Mouse (Mus musculus) cerebral cortex, adult 2 months (tissue): ENCODE measurements around the gene Wdr38.

Source experiments
- WGBS: fragments of 180-500 bp; shearing (Covaris S2); methylation state at CpG from one replicate; pipeline ENCODE4 v1.1.7; 2018; 5-methylcytosine and 5-hydroxymethylcytosine counted together

The Wdr38 gene

GRCm38 (mm10) chr2:38997386-38998374 lies at the start of gene Wdr38:
Wdr38 (plus strand) TSS chr2:38997476.
- WGBS = 10% methylated on average over 33 of the region's 33 CpGs

- 76% methylated on average over 7 of the region's 7 CpGs for WGBS
Observed at GRCm38 (mm10) chr2:38947566-38947965, 49.7 kb upstream of the Wdr38 start.

GRCm38 (mm10) chr2:38950281-38950719 lies 47.0 kb upstream of the Wdr38 start:
- 13% methylated on average over 7 of the region's 7 CpGs for WGBS

GRCm38 (mm10) chr2:38953152-38953883 lies 44.0 kb upstream of the Wdr38 start:
- WGBS = 71% methylated on average over 5 of the region's 5 CpGs

- 75% methylated on average over 2 of the region's 2 CpGs for WGBS
Observed at GRCm38 (mm10) chr2:38956062-38956461, 41.2 kb upstream of the Wdr38 start.

GRCm38 (mm10) chr2:38957671-38958223 lies 39.5 kb upstream of the Wdr38 start:
- 91% methylated on average over 5 of the region's 5 CpGs for WGBS

- WGBS = 45% methylated on average over 4 of the region's 4 CpGs
Observed at GRCm38 (mm10) chr2:38964198-38964597, 33.1 kb upstream of the Wdr38 start.

GRCm38 (mm10) chr2:38969650-38970049 lies 27.6 kb upstream of the Wdr38 start:
- 95% methylated on average over 2 of the region's 2 CpGs for WGBS

- WGBS = 79% methylated on average over 5 of the region's 5 CpGs
Observed at GRCm38 (mm10) chr2:38970057-38970456, 27.2 kb upstream of the Wdr38 start.

GRCm38 (mm10) chr2:38973223-38973622 lies 24.1 kb upstream of the Wdr38 start:
- 58% methylated on average over 2 of the region's 2 CpGs for WGBS

- WGBS = 67% methylated on average over 7 of the region's 7 CpGs
Observed at GRCm38 (mm10) chr2:38973701-38974100, 23.6 kb upstream of the Wdr38 start.

GRCm38 (mm10) chr2:38974171-38974570 lies 23.1 kb upstream of the Wdr38 start:
- WGBS = 35% methylated on average over 2 of the region's 2 CpGs

- WGBS = 94% methylated on average over 3 of the region's 3 CpGs
Observed at GRCm38 (mm10) chr2:38975181-38975580, 22.1 kb upstream of the Wdr38 start.

- WGBS = 80% methylated on average over 21 of the region's 21 CpGs
Observed at GRCm38 (mm10) chr2:38975941-38976805, 21.1 kb upstream of the Wdr38 start.

GRCm38 (mm10) chr2:38977837-38978236 lies 19.4 kb upstream of the Wdr38 start:
- WGBS = 59% methylated on average over 4 of the region's 4 CpGs

- 92% methylated on average over 2 of the region's 2 CpGs for WGBS
Observed at GRCm38 (mm10) chr2:38983456-38983855, 13.8 kb upstream of the Wdr38 start.

- WGBS = 52% methylated on average over 3 of the region's 3 CpGs
Observed at GRCm38 (mm10) chr2:38986580-38986979, 10.7 kb upstream of the Wdr38 start.

- WGBS = 71% methylated on average over 1 of the region's 1 CpGs
Observed at GRCm38 (mm10) chr2:38987371-38987770, 9.9 kb upstream of the Wdr38 start.

GRCm38 (mm10) chr2:38987803-38988510 lies 9.3 kb upstream of the Wdr38 start:
- 88% methylated on average over 6 of the region's 6 CpGs for WGBS

GRCm38 (mm10) chr2:38988929-38989328 lies 8.3 kb upstream of the Wdr38 start:
- whole genome bisulfite sequencing = 92% methylated on average over 2 of the region's 2 CpGs

GRCm38 (mm10) chr2:38992004-38992403 lies 5.3 kb upstream of the Wdr38 start:
- 76% methylated on average over 4 of the region's 4 CpGs for WGBS
